Mouse (Mus musculus) kidney, adult 2 months (tissue): ENCODE measurements around the gene Mrpl51. TPM values are rescaled to one million over a fixed set of nuclear protein-coding genes. Genes with fewer than 3 reads are reported as not detected.
A peak's percentile ranks its signal among the peaks of the same experiment; 100 is the strongest.
"Not testable (repeated sequence)": the region's sequence is repeated elsewhere in the genome, so short reads cannot be mapped to it uniquely, and the experiment has no call there.

Experiments
- DNase-seq: peaks from one replicate; pipeline ENCODE4 v3.0.0; 2021
- H3K27ac ChIP-seq: fragments of 200-500 bp; 2 replicates; pipeline ENCODE4 v1.5.1; 2012; ENCODE audit warnings: low read depth, low read length, control low read depth, inconsistent platforms; ENCODE audit not compliant: insufficient read depth
- H3K27me3 ChIP-seq: fragments of 200-500 bp; replicated peaks from 2 replicates; pipeline ENCODE4 v1.6.1; 2012; ENCODE audit warnings: mild to moderate bottlenecking, moderate library complexity, low read length, inconsistent platforms; ENCODE audit not compliant: control insufficient read depth, insufficient read depth
- H3K36me3 ChIP-seq: fragments of 200-500 bp; 2 replicates; pipeline ENCODE4 v1.6.1; 2012; ENCODE audit warnings: mild to moderate bottlenecking, moderate library complexity, low read length, inconsistent platforms; ENCODE audit not compliant: control insufficient read depth, insufficient read depth
- H3K4me1 ChIP-seq: fragments of 200-500 bp; 2 replicates; pipeline ENCODE4 v1.6.1; 2011; ENCODE audit warnings: low read length; ENCODE audit not compliant: control insufficient read depth, insufficient read depth
- H3K4me3 ChIP-seq: fragments of 200-500 bp; 2 replicates; pipeline ENCODE4 v1.5.1; 2011; ENCODE audit warnings: mild to moderate bottlenecking, low read depth, low read length, control low read depth; ENCODE audit not compliant: insufficient read depth
- CTCF ChIP-seq: fragments of 200-500 bp; conservative IDR thresholded peaks from 2 replicates; pipeline ENCODE4 v1.5.1; 2011; ENCODE audit warnings: low read depth, mild to moderate bottlenecking, control low read depth, low read length, moderate library complexity, mixed read lengths; ENCODE audit not compliant: insufficient read depth, insufficient read length
- POLR2A ChIP-seq: fragments of 200-500 bp; IDR thresholded peaks from one replicate; pipeline ENCODE4 v1.6.1; 2011; ENCODE audit warnings: low read depth, low read length, control low read depth
- WGBS: fragments of 180-500 bp; shearing (Covaris S2); methylation state at CpG from one replicate; pipeline ENCODE4 v1.1.7; 2018; 5-methylcytosine and 5-hydroxymethylcytosine counted together
- polyA plus RNA-seq: library from polyadenylated mRNA; depleted of rRNA; stranded (reverse); fragments of >200 nt; gene quantifications from 2 replicates; pipeline ENCODE4 v1.2.3, GENCODE M21; 2012

Mrpl51 gene
- polyA plus RNA-seq, 1 experiment: 110 TPM

DNA sequence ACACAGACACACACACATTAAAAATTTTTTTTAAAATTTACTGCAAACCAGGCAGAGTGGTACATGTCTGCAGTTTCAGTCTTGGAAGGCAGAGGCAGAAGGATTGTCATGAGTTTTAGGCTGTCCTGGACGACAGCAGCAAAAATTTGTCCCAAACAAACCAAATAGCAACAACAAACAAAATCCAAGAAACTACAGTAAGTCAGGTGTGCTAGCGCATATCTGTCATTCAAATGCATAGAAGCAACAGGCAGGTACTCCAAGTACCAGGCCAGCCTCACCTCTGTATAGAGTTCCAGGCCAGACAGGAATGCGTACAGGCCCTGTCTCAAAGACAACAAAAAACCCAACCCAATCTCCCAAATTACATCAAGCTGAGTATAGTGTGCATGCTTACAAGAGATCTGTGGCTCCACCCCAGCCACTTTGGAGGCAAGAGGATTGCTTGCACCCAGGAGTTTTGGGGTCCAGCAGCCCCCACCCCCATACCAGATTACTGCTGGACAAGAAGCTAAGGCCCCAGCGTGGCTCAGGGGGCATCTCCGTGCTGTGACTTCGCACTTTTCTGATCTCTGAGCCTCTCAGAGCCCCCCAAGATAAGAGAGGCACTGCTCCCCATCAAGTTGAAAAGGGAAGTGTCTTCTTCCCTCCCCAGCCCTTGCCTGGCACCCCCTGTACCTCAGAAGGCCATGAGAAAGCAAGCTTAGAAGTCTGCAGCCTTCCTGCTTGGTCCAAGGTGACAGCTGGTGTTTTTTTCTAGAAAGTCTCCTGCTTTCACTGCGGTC lies 31.6 kb upstream of the Mrpl51 start:
- peaks cover 5% of the 10 kb centered on the region for H3K36me3 ChIP-seq
- no peak overlapping the region for H3K4me3 ChIP-seq
- DNase-seq: no peak
- no peaks in the 10 kb centered on the region for H3K27me3 ChIP-seq
- WGBS: 87% methylated on average over 7 of the region's 7 CpGs
- H3K27ac ChIP-seq: no peak overlapping the region
- no peaks in the 10 kb centered on the region; the same call in 1 of the 2 replicates for H3K4me1 ChIP-seq
- TF ChIP-seq CTCF (no peak), POLR2A (no peak)

DNA sequence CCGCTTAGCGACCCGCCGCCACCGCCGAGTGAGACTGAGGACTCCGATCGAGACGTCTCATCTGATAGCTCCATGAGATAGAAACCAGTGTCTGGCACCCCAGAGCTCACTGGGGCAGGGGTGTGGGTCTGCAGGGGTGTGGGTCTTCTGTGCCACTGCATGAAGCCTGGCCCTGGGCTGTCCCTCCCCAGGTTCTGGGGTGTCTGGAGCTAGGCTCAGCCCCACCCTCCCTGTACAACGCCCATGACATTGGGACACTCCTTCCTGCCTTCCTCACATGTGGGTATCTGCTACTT lies 31.1 kb upstream of the Mrpl51 start:
- Histone ChIP-seq H3K27me3 (no peaks in the 10 kb centered on the region), H3K36me3 (peaks cover 5% of the 10 kb centered on the region), H3K27ac (peak overlapping the region; percentile 33; the same call in 1 of the 2 replicates), H3K4me3 (no peak overlapping the region), H3K4me1 (no peaks in the 10 kb centered on the region; the same call in 1 of the 2 replicates)
- 68% methylated on average over 10 of the region's 10 CpGs for WGBS
- TF ChIP-seq CTCF (no peak), POLR2A (no peak)
- DNase-seq: no peak

DNA sequence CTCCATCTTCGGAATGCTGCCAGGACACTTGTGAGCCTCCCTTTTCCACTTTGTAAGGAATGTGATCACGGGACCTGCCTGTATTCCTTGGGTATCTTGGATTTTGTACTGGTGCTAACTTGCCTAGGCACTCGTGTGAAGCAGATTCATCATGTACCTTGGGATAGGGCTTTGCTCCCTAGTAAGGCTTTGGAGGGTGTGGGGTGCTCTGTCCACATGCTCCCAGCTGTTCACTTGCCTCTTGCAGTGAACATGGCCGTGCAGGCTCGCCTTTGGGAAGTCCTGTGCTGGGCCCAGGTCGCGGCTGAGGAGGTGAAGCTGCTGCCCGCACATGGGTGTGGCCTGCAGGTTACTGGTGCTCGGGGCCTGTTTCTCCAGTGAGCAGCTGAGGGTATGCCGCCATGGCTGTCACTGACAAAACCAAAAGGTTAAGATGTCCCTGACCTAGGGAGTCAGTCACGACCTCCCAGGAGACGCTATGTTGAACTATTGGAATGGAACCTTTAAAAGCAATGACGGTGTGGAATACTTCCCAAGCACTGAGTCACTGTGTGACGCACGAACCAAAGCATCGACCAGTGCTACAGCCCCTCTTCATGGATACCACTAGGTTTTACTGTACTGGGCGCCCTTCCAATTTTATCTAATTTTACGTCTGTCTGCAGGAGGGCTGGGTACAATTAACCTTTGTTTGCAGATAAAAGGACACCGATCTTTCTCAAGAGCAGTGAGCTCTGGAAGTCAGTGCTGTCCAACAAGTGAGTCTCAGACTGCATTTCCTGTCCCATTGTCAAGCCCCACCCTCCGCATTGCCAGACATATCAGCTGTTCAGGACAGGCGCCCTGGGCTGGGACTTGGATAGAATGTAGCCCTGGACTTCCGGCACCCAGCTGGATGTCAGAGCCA lies 30.5 kb upstream of the Mrpl51 start:
- WGBS: 28% methylated on average over 22 of the region's 22 CpGs
- TF ChIP-seq CTCF (no peak), POLR2A (peak; percentile 8)
- Histone ChIP-seq H3K27ac (peak overlapping the region; percentile 33; the same call in 1 of the 2 replicates), H3K4me3 (no peak overlapping the region), H3K27me3 (no peaks in the 10 kb centered on the region), H3K4me1 (no peaks in the 10 kb centered on the region; the same call in 1 of the 2 replicates), H3K36me3 (peaks cover 5% of the 10 kb centered on the region)
- peak; percentile 90 for DNase-seq

DNA sequence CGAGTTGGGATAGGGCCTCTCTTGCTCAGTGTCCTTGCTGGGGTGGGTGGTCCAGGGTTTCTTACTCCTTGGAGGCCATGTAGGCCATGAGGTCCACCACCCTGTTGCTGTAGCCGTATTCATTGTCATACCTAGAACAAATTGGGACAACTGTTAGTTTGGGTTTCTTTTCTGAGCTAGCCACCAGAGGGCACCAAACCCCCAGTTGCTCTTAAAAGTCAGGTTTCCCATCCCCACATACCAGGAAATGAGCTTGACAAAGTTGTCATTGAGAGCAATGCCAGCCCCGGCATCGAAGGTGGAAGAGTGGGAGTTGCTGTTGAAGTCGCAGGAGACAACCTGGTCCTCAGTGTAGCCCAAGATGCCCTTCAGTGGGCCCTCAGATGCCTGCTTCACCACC lies 29.6 kb upstream of the Mrpl51 start:
- not testable (repeated sequence) for H3K4me1 ChIP-seq, H3K36me3 ChIP-seq, H3K27ac ChIP-seq, H3K4me3 ChIP-seq, H3K27me3 ChIP-seq
- DNase-seq: peak; percentile 73
- 5% methylated on average over 4 of the region's 5 CpGs for WGBS
- TF ChIP-seq CTCF: peak; percentile 47

DNA sequence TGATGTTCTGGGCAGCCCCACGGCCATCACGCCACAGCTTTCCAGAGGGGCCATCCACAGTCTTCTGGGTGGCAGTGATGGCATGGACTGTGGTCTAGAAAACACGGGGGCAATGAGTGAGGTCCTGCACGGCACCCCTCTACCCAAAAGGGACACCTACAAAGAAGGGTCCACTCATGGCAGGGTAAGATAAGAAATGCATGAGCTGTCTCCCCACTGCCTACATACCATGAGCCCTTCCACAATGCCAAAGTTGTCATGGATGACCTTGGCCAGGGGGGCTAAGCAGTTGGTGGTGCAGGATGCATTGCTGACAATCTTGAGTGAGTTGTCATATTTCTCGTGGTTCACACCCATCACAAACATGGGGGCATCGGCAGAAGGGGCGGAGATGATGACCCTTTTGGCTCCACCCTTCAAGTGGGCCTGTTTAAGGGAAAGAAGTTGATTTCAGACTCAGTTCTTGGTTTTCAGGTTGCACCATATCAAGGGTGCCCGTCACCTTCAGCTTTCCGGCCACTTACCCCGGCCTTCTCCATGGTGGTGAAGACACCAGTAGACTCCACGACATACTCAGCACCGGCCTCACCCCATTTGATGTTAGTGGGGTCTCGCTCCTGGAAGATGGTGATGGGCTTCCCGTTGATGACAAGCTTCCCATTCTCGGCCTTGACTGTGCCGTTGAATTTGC lies 28.8 kb upstream of the Mrpl51 start:
- not testable (repeated sequence) for H3K27me3 ChIP-seq, H3K27ac ChIP-seq, H3K36me3 ChIP-seq, H3K4me1 ChIP-seq, DNase-seq, H3K4me3 ChIP-seq
- whole genome bisulfite sequencing: 66% methylated on average over 13 of the region's 16 CpGs

DNA sequence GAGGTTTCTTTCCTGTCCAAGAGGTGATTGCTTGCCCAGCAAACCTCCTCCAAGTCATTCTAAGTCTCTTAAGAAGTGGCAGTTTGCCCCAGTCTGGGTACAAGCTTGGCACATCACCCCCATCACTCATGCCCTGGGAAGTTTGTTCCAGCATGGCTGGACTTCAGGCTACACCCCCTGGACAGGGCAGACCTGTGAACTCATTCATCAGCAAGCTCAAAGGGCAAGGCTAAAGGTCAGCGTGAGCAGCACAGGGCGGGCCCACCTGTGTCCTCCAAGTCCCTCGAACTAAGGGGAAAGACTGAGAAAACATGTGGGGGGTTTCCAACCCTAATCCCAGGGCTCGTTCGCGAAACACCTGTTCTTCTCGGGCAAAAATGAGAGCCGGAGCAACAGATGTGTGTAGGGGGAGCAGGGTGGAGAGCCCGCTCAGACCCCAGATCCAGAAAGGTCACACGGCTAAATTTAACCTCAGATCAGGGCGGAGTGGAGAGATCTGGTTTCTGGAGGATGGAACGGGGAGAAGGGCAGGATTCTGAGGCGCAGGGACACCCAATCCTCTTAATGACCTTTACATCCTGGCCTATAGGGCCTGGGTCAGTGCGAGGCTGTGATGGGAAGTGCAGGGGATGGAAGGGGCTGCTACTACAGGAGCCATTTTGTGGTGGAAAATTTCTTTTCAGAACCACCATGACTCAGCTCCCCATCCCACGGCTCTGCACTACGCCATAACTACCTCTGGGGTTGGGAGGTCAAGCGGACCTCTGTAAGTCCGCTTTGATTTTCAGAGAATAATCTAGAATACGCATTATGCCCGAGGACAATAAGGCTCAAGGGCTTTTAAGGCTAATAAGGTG lies 27.6 kb upstream of the Mrpl51 start:
- peak; percentile 93 for DNase-seq
- TF ChIP-seq CTCF (no peak), POLR2A (peak; percentile 10)
- H3K27me3 ChIP-seq: no peaks in the 10 kb centered on the region
- H3K4me1 ChIP-seq: peaks cover 9% of the 10 kb centered on the region; the same call in 1 of the 2 replicates
- H3K27ac ChIP-seq: peak overlapping the region; percentile 84
- 7% methylated on average over 20 of the region's 20 CpGs for WGBS
- peak overlapping the region; percentile 86 for H3K4me3 ChIP-seq
- peaks cover 5% of the 10 kb centered on the region for H3K36me3 ChIP-seq
